Mouse (Mus musculus) limb, embryonic 10.5 days (tissue): ENCODE measurements at regions not wholly inside any gene's neighbourhood (a gene's known extent, or its start where the extent isn't known, plus 50 kb on each side); places are given as distances from the start of the nearest gene placed in this dataset.
A peak's percentile ranks its signal among the peaks of the same experiment; 100 is the strongest.

Experiments used
- DNase-seq: peaks from one replicate; pipeline ENCODE4 v3.0.0-alpha.2; 2017; ENCODE audit warnings: low spot score
- H3K27ac ChIP-seq: fragments of 300-500 bp; sonication (generic); 2 replicates; pipeline ENCODE4 v1.5.1; 2016; ENCODE audit warnings: mild to moderate bottlenecking
- H3K27me3 ChIP-seq: fragments of 300-500 bp; sonication (generic); 2 replicates; pipeline ENCODE4 v1.6.1; 2016; ENCODE audit warnings: low read depth, mild to moderate bottlenecking; ENCODE audit not compliant: poor library complexity, severe bottlenecking
- H3K36me3 ChIP-seq: fragments of 300-500 bp; sonication (generic); 2 replicates; pipeline ENCODE4 v1.6.1; 2016; ENCODE audit warnings: mild to moderate bottlenecking, moderate library complexity
- H3K4me1 ChIP-seq: fragments of 300-500 bp; sonication (generic); 2 replicates; pipeline ENCODE4 v1.6.1; 2016
- H3K4me3 ChIP-seq: fragments of 300-500 bp; sonication (generic); 2 replicates; pipeline ENCODE4 v1.5.1; 2016; ENCODE audit warnings: mild to moderate bottlenecking, moderate library complexity
- H3K9me3 ChIP-seq: fragments of 300-500 bp; sonication (generic); replicated peaks from 2 replicates; pipeline ENCODE4 v1.6.1; 2016; ENCODE audit warnings: mild to moderate bottlenecking
- WGBS: fragments of 180-500 bp; shearing (Covaris S2); methylation state at CpG from one replicate; pipeline ENCODE4 v1.1.7; 2016; 5-methylcytosine and 5-hydroxymethylcytosine counted together

DNA sequence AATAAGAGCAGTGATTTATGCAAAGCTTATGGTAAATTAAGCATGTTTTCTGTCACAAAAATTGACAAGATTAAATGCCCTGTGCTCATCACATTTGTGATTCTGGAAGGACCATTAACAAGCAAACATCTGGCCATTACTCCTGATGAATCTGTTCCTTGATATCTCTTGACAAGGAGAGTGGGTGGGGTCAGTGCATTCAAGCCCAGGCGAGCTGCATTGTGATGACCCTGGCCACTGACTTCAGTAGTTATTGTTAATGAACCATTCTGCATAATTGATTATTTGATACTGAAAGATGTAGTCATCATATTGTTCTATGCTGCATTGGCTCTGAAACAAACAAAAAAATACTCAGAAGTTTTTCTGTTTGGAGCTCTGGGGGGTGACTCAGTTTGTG is 115.4 kb upstream of the Prmt6 start:
- H3K9me3 ChIP-seq, result no peaks in the 10 kb centered on the region
- no peaks in the 10 kb centered on the region for H3K27me3 ChIP-seq
- H3K36me3 ChIP-seq, result no peaks in the 10 kb centered on the region
- H3K4me1 ChIP-seq, result no peaks in the 10 kb centered on the region
- no peak overlapping the region for H3K27ac ChIP-seq
- no peak overlapping the region for H3K4me3 ChIP-seq
- no peak for DNase-seq
- WGBS, result 76% methylated on average over 1 of the region's 1 CpGs

DNA sequence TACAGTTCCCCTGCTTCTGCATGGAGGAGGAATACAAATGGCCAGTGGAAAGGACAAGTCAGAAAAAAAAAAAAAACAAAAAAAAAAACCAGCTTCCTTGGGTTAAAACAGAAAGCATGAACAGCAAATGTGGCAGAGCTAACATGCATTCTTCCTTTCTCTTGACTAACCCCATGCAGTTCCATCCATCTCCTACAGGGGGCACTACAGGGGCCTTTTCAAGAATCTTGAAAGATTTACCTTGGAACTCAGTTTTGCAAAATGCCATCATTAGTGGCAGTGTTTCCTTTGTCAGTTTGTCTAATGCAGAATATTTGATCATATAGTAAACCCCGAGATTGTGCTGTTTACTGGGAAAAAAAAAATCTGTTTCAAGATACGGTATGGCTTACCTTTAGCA is 111.1 kb upstream of the Prmt6 start:
- DNase-seq, result peak; percentile 30
- H3K27me3 ChIP-seq, result no peaks in the 10 kb centered on the region
- 95% methylated on average over 2 of the region's 2 CpGs for WGBS
- H3K4me1 ChIP-seq, result no peaks in the 10 kb centered on the region
- H3K4me3 ChIP-seq, result no peak overlapping the region
- no peaks in the 10 kb centered on the region for H3K36me3 ChIP-seq
- no peak overlapping the region for H3K27ac ChIP-seq
- H3K9me3 ChIP-seq, result no peaks in the 10 kb centered on the region

DNA sequence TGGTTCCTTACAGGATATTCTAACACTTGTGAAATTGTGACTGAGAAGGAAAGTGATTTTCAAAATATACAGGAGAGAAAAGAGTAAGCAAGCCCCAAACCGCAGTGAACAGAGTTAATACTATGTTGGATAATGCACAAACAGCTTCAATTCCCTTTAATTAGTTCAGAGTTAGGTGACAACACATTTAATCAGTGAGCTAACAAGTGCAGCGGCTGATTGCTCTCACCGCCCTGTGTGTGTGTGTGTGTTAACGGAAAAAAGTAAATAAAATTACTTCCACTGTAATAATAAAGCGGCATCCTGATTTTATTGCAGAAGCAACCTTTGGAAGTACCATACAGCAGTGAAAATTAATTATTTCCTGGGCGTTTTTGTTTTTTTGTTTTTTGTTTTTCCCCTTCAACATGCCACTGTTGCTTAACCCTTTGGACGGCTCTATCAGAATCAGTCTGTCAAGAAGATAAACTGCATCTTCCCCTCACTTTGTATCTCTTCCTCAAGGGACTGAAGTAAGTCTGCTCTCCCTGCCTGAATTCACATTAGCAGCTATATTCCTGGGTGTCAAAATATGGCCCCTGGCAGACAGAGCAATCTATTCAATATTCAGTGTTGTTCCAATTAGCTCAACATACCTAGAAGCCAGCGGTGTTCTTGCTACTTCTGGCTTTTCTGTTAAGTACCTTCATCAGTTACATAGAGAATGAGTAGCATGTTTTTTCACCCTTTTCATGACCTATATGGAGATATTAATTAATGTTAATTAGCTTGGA is 106.2 kb upstream of the Prmt6 start:
- DNase-seq, result no peak
- Histone ChIP-seq H3K4me1 (no peaks in the 10 kb centered on the region), H3K27me3 (no peaks in the 10 kb centered on the region), H3K9me3 (no peaks in the 10 kb centered on the region), H3K27ac (no peak overlapping the region), H3K4me3 (no peak overlapping the region), H3K36me3 (no peaks in the 10 kb centered on the region)
- 86% methylated on average over 8 of the region's 8 CpGs for WGBS

- no peak for DNase-seq
- no peaks in the 10 kb centered on the region for H3K4me1 ChIP-seq
- H3K27me3 ChIP-seq, result no peaks in the 10 kb centered on the region
- 83% methylated on average over 1 of the region's 1 CpGs for WGBS
- no peaks in the 10 kb centered on the region for H3K36me3 ChIP-seq
- no peak overlapping the region for H3K4me3 ChIP-seq
- H3K9me3 ChIP-seq, result no peaks in the 10 kb centered on the region
- no peak overlapping the region for H3K27ac ChIP-seq
These were observed 102.9 kb upstream of the Prmt6 start for GRCm38 (mm10) chr3:110353654-110354053.

- Histone ChIP-seq H3K4me3 (no peak overlapping the region), H3K36me3 (no peaks in the 10 kb centered on the region), H3K27ac (no peak overlapping the region), H3K27me3 (no peaks in the 10 kb centered on the region), H3K4me1 (no peaks in the 10 kb centered on the region), H3K9me3 (no peaks in the 10 kb centered on the region)
- DNase-seq, result no peak
- WGBS, result 88% methylated on average over 5 of the region's 5 CpGs
These were observed 99.3 kb upstream of the Prmt6 start for GRCm38 (mm10) chr3:110350075-110350474.

DNA sequence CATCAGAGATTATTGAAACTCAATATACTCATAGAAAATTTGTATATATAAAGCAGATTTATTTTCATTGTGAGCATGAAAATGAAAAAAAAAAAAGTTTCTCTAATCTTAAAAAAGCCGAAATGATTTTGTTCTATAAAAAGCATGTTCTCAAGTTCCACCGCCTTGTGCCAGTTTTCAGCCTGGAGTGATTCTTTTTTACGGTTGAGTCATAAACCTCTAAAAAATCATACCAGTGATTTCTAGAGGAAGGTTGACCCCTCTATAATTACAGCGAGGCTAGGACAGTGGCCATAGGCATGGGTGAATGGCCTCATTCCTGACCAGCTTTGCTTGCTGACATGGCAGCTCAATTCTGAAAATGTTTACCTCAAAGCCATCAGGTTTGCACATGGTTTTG is 98.6 kb upstream of the Prmt6 start:
- H3K27me3 ChIP-seq, result no peaks in the 10 kb centered on the region
- WGBS, result 91% methylated on average over 4 of the region's 4 CpGs
- no peaks in the 10 kb centered on the region for H3K36me3 ChIP-seq
- H3K9me3 ChIP-seq, result no peaks in the 10 kb centered on the region
- H3K4me3 ChIP-seq, result no peak overlapping the region
- DNase-seq, result no peak
- no peak overlapping the region for H3K27ac ChIP-seq
- 0 out of 2 replicates have a peak, but pooled peaks cover 2% of the 10 kb centered on the region for H3K4me1 ChIP-seq

DNA sequence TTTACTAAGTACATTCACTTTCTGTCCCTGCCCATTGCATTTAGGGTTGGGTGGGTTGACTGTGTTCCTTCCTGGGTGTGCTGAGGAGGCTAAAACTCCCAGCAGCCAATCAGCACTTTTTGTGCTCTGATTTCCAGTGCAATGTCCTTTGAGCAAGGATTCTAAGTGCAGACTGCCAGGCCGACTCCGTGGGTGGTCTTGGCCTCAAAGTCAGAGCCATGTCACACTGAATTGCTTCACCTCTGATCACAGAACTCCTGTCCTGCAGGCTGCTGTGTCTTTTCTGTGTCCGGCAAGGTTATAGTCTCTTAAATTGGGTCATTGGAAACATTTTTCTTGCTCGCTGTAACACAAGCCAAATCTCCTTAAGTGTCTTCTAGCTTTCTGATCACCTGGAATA is 94.0 kb upstream of the Prmt6 start:
- H3K4me1 ChIP-seq, result 0 out of 2 replicates have a peak, but pooled peaks cover 2% of the 10 kb centered on the region
- H3K27ac ChIP-seq, result no peak overlapping the region
- no peaks in the 10 kb centered on the region for H3K9me3 ChIP-seq
- WGBS, result 53% methylated on average over 4 of the region's 4 CpGs
- H3K4me3 ChIP-seq, result no peak overlapping the region
- H3K27me3 ChIP-seq, result no peaks in the 10 kb centered on the region
- no peaks in the 10 kb centered on the region for H3K36me3 ChIP-seq
- peak; percentile 37 for DNase-seq

DNA sequence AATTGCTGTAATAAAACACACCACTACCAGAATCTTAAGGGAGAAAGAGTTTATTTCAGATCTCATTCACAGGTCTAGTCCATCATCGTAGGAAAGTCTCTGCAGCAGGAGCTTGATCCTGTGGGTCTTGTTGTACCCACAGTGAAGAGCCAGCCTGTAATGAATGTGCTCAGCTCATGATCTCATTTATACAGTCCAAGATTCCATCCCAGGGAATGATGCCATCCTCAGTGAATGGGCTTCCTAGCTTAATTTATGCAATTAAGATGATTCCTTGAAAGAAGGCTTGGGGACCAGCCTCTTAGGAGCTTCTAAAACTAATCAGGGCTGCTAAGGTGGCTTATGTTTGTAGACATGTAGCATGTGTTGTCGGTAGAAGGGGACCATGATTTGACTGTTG is 89.3 kb upstream of the Prmt6 start:
- H3K36me3 ChIP-seq, result no peaks in the 10 kb centered on the region
- H3K27me3 ChIP-seq, result no peaks in the 10 kb centered on the region
- DNase-seq, result no peak
- no peak overlapping the region for H3K4me3 ChIP-seq
- 93% methylated on average over 2 of the region's 2 CpGs for WGBS
- no peak overlapping the region for H3K27ac ChIP-seq
- H3K4me1 ChIP-seq, result 0 out of 2 replicates have a peak, but pooled peaks cover 2% of the 10 kb centered on the region
- no peaks in the 10 kb centered on the region for H3K9me3 ChIP-seq

DNA sequence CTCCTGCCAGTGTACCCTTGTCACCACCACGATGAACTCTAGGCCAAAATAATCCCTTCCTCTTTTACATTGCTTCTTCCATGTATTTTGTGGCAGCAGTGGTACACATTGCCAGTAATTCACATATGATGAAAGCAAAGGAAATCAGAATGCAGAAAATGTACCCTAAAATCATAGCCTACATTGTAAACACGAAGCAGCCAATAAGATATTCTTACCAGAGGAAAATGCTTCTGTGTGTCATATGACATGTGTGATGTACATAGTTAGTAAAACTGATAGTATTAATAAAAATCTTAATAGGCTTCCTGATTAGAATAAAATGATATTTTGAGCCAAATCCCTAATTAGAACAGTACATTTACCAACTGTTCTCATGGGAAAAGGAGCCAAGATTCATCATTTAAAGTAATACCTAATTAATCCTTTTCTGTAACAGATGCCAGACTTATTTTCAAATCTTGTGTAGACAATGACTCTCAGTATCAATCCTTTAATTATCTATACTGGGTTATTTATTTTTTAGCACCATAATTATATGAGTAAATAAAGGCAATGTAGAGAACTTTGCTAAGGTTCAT is 88.3 kb upstream of the Prmt6 start:
- WGBS, result 83% methylated on average over 2 of the region's 2 CpGs

GRCm38 (mm10) chr3:110329175-110329574 is 78.4 kb upstream of the Prmt6 start:
- Histone ChIP-seq H3K4me1 (no peaks in the 10 kb centered on the region), H3K4me3 (no peak overlapping the region), H3K27ac (no peak overlapping the region), H3K27me3 (no peaks in the 10 kb centered on the region), H3K36me3 (no peaks in the 10 kb centered on the region), H3K9me3 (no peaks in the 10 kb centered on the region)
- no peak for DNase-seq
- WGBS, result 100% methylated on average over 1 of the region's 1 CpGs

More for the DNA sequence above, 88.3 kb upstream of the Prmt6 start:
- H3K36me3 ChIP-seq, result no peaks in the 10 kb centered on the region
- no peaks in the 10 kb centered on the region for H3K4me1 ChIP-seq
- DNase-seq, result no peak
- no peaks in the 10 kb centered on the region for H3K9me3 ChIP-seq
- H3K27me3 ChIP-seq, result no peaks in the 10 kb centered on the region
- H3K27ac ChIP-seq, result no peak overlapping the region
- no peak overlapping the region for H3K4me3 ChIP-seq

GRCm38 (mm10) chr3:110310270-110310669 is 59.5 kb upstream of the Prmt6 start:
- Histone ChIP-seq H3K27ac (no peak overlapping the region), H3K4me1 (no peaks in the 10 kb centered on the region), H3K36me3 (no peaks in the 10 kb centered on the region), H3K4me3 (no peak overlapping the region), H3K27me3 (no peaks in the 10 kb centered on the region), H3K9me3 (no peaks in the 10 kb centered on the region)
- WGBS, result 94% methylated on average over 1 of the region's 1 CpGs
- no peak for DNase-seq

DNA sequence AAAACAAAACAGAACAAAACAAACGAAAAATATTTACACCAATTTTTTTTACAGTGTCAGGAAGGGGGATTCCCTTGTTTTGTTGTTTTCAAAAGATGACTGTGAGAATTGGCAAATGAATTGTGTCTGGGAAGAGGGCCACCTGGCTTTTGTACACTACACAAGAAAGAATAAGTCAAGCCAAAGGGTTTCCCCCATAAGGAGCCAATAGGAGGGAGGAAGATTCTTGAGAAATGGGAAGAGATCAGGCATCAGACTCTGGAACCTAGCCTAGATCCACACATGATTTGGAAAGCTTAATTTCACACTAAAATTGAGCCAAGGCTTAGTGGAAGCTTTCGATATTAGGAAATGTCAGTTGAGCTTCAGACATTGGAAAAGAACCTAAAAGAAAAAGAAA is 52.4 kb upstream of the Prmt6 start:
- Histone ChIP-seq H3K4me1 (no peaks in the 10 kb centered on the region), H3K27me3 (no peaks in the 10 kb centered on the region), H3K36me3 (no peaks in the 10 kb centered on the region), H3K9me3 (no peaks in the 10 kb centered on the region), H3K4me3 (no peak overlapping the region), H3K27ac (no peak overlapping the region)
- no peak for DNase-seq
- 85% methylated on average over 2 of the region's 2 CpGs for WGBS
